Mouse (Mus musculus) lung, embryonic 16.5 days (tissue): ENCODE measurements at regions not wholly inside any gene's neighbourhood (a gene's known extent, or its start where the extent isn't known, plus 50 kb on each side); places are given as distances from the start of the nearest gene placed in this dataset.

Experiments
- ATAC-seq: fragments of 200-750 bp; cut with Nextera tagmentation; 2 replicates; pipeline ENCODE4 v1.8.0; 2017; ENCODE audit warnings: low read depth, mild to moderate bottlenecking, moderate library complexity
- H3K27ac ChIP-seq: fragments of 300-500 bp; sonication (generic); 2 replicates; pipeline ENCODE4 v1.5.1; 2014; ENCODE audit warnings: mild to moderate bottlenecking, control low read depth, low read length
- H3K27me3 ChIP-seq: fragments of 300-500 bp; sonication (generic); 2 replicates; pipeline ENCODE4 v1.6.1; 2014; ENCODE audit warnings: low read depth, low read length, mixed read lengths; ENCODE audit not compliant: control insufficient read depth, insufficient read depth
- H3K36me3 ChIP-seq: fragments of 300-500 bp; sonication (generic); 2 replicates; pipeline ENCODE4 v1.6.1; 2014; ENCODE audit warnings: low read length; ENCODE audit not compliant: control insufficient read depth, insufficient read depth
- H3K4me1 ChIP-seq: fragments of 300-500 bp; sonication (generic); replicated peaks from 2 replicates; pipeline ENCODE4 v1.6.1; 2014; ENCODE audit warnings: low read length, mixed read lengths; ENCODE audit not compliant: control insufficient read depth, insufficient read depth
- H3K4me2 ChIP-seq: fragments of 300-500 bp; sonication (generic); 2 replicates; pipeline ENCODE4 v1.6.1; 2014; ENCODE audit warnings: low read depth, low read length, control low read depth
- H3K4me3 ChIP-seq: fragments of 300-500 bp; sonication (generic); 2 replicates; pipeline ENCODE4 v1.5.1; 2014; ENCODE audit warnings: mild to moderate bottlenecking, low read length, control low read depth
- H3K9ac ChIP-seq: fragments of 300-500 bp; sonication (generic); 2 replicates; pipeline ENCODE4 v1.6.1; 2014; ENCODE audit warnings: low read length, control low read depth
- H3K9me3 ChIP-seq: fragments of 300-500 bp; sonication (generic); 2 replicates; pipeline ENCODE4 v1.6.1; 2016; ENCODE audit warnings: low read length; ENCODE audit not compliant: control insufficient read depth
- WGBS: fragments of 180-500 bp; shearing (Covaris S2); extraction: QIAGEN DNeasy Blood & Tissue Kit; methylation state at CpG from one replicate; pipeline ENCODE4 v1.1.7; 2014; 5-methylcytosine and 5-hydroxymethylcytosine counted together

DNA sequence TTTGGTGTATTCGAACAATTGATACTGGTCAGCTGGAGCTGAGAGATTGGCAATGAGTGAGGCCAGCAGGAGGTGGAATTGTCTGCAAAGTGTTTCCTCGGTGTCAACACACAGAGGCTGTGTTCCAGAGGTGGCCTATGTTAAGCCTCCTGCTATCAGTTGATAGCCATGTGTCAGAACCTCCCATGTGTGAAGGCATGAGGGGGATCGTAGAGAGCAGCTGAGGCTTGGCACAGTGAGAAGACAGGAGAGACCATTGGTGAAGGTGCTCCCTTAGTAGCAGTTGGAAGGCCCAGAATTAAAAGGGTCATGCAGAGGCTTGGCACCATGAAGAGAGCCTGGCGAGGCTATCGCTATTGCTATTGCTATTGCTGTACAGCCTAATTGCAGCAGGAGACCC, 86.6 kb upstream of the Opcml start:
- H3K36me3 ChIP-seq: no peaks in the 10 kb centered on the region
- ATAC-seq: no peak
- H3K27ac ChIP-seq: no peak overlapping the region
- WGBS: 80% methylated on average over 5 of the region's 5 CpGs
- H3K4me1 ChIP-seq: peaks cover 6% of the 10 kb centered on the region; the same call in 1 of the 2 replicates
- no peak overlapping the region for H3K4me2 ChIP-seq
- no peak overlapping the region for H3K4me3 ChIP-seq
- no peak overlapping the region for H3K9ac ChIP-seq
- no peaks in the 10 kb centered on the region for H3K27me3 ChIP-seq
- H3K9me3 ChIP-seq: no peaks in the 10 kb centered on the region

DNA sequence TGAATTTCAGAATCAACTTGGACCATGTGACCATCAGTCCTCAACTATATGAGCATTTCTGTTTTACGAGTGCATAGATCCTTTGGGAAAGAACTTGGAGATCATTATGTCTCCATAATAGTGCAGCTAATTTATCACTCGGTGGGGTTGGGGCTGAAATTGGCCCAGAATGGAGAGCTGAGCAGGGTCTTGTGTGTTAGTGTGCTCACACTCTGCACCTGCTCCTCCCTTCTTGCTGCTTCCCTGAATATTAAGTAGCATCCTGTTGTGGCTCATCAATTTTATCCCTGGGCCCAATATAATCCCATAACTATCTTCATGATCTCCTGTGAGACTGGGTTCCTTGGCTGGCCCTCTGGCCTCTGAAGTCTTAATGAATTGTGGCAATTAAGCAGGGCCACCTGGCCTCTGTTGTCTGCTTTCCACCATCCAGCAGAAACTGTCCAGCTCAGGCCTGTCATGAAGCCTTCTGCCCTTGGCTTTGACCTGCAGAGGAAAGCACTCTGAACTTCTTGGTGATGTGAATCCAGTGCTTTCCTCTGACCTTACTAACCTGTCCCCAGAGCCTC, 66.7 kb upstream of the Opcml start:
- no peaks in the 10 kb centered on the region; the same call in 1 of the 2 replicates for H3K4me1 ChIP-seq
- H3K27ac ChIP-seq: no peak overlapping the region
- no peak for ATAC-seq
- WGBS: 83% methylated on average over 2 of the region's 2 CpGs
- H3K4me3 ChIP-seq: no peak overlapping the region
- H3K27me3 ChIP-seq: no peaks in the 10 kb centered on the region
- H3K36me3 ChIP-seq: no peaks in the 10 kb centered on the region
- no peak overlapping the region for H3K9ac ChIP-seq
- no peak overlapping the region for H3K4me2 ChIP-seq
- H3K9me3 ChIP-seq: no peaks in the 10 kb centered on the region

DNA sequence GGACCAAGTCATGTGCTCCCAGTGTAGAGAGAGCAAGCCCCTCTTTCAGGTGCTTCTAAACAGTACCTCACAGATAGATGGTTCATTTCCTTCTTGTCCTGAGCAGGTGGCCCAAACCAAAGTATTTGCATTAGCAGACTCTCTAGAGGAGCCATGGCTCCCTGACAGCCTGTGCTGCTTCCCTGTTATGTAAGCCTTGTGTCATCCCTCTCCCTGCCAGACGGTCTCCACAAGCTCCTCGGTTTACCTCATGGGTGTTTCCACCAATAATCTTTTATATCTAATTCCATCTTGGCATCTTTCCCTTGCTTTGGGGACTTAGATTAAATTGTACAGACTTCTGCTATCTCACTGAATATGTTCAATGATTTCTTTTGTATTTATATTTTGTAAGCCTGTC, 66.0 kb upstream of the Opcml start:
- no peak for ATAC-seq
- Histone ChIP-seq H3K4me3 (no peak overlapping the region), H3K9me3 (no peaks in the 10 kb centered on the region), H3K4me1 (no peaks in the 10 kb centered on the region; the same call in 1 of the 2 replicates), H3K4me2 (no peak overlapping the region), H3K9ac (no peak overlapping the region), H3K36me3 (no peaks in the 10 kb centered on the region), H3K27me3 (no peaks in the 10 kb centered on the region), H3K27ac (no peak overlapping the region)
- WGBS: 65% methylated on average over 2 of the region's 2 CpGs

DNA sequence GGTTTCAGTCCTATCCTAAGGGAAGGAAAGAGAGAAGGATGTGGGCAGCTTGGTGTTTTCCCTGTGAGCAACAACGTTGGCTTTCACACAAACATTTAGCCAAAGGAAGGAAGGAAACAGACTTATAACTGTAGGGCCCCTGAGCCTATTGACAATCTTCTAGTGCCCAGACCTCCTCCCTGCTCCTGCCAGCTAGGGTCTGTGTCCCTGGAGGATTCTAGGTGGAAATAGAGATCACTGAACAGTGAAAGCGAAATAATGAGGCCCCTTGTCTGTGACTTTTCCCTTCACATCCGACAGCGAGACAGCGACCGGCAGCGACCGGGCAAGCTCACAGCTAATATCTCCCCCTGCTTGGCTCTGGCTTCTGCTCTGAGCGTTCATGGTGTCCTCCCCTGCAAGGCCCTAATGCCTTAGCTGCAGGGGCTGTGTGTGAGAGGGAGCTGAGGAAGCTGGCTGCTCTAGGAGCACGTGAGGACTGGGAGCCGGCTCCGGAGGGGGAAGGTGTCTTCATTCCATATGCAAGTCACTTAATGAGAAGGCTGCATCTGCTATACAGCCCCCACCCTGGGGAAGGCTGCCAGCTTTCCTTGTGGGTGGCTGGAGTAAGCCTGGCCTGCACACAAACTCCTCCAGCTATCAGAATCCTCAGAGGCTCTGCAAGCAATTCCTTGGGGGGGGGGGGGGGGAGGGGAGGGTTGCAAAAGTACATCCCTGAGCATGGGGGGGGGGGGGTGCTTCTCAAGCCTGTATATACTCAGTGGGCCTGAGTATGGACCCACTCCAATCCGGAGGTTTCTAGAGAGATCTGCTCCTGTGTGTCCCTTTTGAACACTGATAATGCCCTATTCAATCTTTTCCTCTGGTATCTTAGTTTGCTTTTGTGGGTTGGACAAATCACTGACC, 61.7 kb upstream of the Opcml start:
- WGBS: 7% methylated on average over 13 of the region's 13 CpGs
- H3K4me1 ChIP-seq: no peaks in the 10 kb centered on the region; the same call in 1 of the 2 replicates
- no peak overlapping the region for H3K4me3 ChIP-seq
- peak overlapping the region; percentile 6; the same call in 1 of the 2 replicates for H3K9ac ChIP-seq
- H3K27ac ChIP-seq: no peak overlapping the region; the same call in 1 of the 2 replicates
- H3K27me3 ChIP-seq: no peaks in the 10 kb centered on the region
- no peaks in the 10 kb centered on the region for H3K36me3 ChIP-seq
- ATAC-seq: peak; percentile 88
- H3K9me3 ChIP-seq: no peaks in the 10 kb centered on the region
- H3K4me2 ChIP-seq: peak overlapping the region; percentile 26

DNA sequence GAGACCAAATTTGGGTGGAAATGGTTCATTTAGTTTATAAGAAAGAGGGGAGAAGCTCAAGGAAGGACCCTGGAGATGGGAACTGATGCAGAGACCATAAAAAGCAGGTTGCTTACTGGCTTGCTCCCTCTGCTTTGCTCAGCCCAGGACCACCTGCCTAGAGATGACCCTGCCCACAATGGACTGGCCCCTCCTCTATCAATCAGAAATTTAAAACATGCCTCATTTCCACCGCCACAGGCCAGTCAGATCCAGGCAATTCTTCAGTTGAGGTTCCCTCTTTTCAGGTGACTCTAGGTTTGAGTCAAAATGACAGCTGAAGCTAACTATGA, 61.1 kb upstream of the Opcml start:
- no peak overlapping the region for H3K4me2 ChIP-seq
- no peak overlapping the region for H3K4me3 ChIP-seq
- H3K27ac ChIP-seq: no peak overlapping the region
- H3K9me3 ChIP-seq: no peaks in the 10 kb centered on the region
- ATAC-seq: no peak
- no peaks in the 10 kb centered on the region for H3K36me3 ChIP-seq
- no peak overlapping the region for H3K9ac ChIP-seq
- WGBS: 72% methylated on average over 1 of the region's 1 CpGs
- no peaks in the 10 kb centered on the region for H3K27me3 ChIP-seq
- no peaks in the 10 kb centered on the region; the same call in 1 of the 2 replicates for H3K4me1 ChIP-seq

DNA sequence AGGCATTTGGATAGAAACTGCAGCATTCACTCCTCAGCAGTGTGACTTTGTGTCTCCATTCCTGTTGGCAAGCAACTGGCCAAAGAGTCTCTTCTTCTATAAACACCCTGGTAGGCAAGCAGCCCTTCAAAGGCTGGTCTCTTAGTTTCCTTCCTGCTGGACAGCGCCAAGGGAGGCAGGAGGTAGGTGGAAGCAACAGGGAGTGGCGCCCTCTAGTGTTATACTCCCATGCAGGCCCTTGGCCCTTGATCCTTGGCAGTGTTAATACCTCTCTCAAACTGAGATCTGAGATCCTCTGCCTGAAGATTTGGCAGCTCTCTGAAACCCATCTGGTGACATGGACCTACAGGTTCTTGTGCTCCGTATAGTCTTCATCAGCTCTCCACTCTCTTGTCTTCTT, 51.3 kb upstream of the Opcml start:
- H3K9me3 ChIP-seq: no peaks in the 10 kb centered on the region
- H3K9ac ChIP-seq: no peak overlapping the region
- H3K27ac ChIP-seq: no peak overlapping the region
- 28% methylated on average over 3 of the region's 3 CpGs for WGBS
- H3K27me3 ChIP-seq: no peaks in the 10 kb centered on the region
- no peaks in the 10 kb centered on the region for H3K36me3 ChIP-seq
- H3K4me2 ChIP-seq: no peak overlapping the region
- peak; percentile 57 for ATAC-seq
- H3K4me3 ChIP-seq: no peak overlapping the region
- H3K4me1 ChIP-seq: no peaks in the 10 kb centered on the region
